Mouse (Mus musculus): ENCODE measurements around the gene Ptpre. TPM values are rescaled to one million over a fixed set of nuclear protein-coding genes. Genes with fewer than 3 reads are reported as not detected.
"Not testable (repeated sequence)": the region's sequence is repeated elsewhere in the genome, so short reads cannot be mapped to it uniquely, and the experiment has no call there.

Ptpre gene
- total and polyA plus RNA-seq, 3 experiments, result 2.3 to 6.9 (median 3.7) TPM

DNA sequence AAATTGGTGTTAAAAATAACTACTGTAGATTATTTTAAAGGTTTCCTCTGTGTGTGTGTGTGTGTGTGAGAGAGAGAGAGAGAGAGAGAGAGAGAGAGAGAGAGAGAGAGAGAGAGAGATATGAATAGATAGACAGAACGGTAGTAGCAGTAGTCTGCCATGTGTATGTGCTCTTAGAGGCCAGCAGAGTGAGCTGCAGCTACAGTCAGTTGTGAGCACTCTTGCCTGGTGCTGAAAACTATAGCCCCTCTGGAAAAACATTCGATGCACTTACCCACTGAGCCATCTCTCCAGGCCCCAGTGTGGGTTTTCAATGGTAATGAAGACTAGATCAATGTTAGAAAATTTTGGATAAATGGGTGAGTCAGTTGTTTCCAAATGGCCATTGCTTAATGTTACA, 37.9 kb upstream of the Ptpre start:
- no peaks in the 10 kb centered on the region for H3K27me3 ChIP-seq (replicated peaks)
- no peak overlapping the region for H3K4me2 ChIP-seq (ENCODE audit: insufficient read depth, low read depth, poor library complexity, severe bottlenecking)
- no peak overlapping the region for H3K4me3 ChIP-seq (replicated peaks in 1 of 3; ENCODE audit: low read depth in 2 of 3, low read length in 2 of 3, poor library complexity in 1 of 3)
- no peaks in the 10 kb centered on the region for H3K4me1 ChIP-seq (ENCODE audit: control insufficient read depth in 1 of 2, insufficient read depth in 2 of 2)
- no peak overlapping the region for H3K9ac ChIP-seq (ENCODE audit: insufficient read depth, low read depth)
- no peaks in the 10 kb centered on the region for H3K9me3 ChIP-seq (replicated peaks; ENCODE audit: low read length)
- H3K79me2 ChIP-seq (replicated peaks; ENCODE audit: control insufficient read depth, extremely low read depth, insufficient read depth, poor library complexity, severe bottlenecking), result no peaks in the 10 kb centered on the region
- no peaks in the 10 kb centered on the region for H3K36me3 ChIP-seq (replicated peaks in 1 of 2; ENCODE audit: control insufficient read depth in 1 of 2, insufficient read depth in 1 of 2, low read length in 1 of 2)
- in situ Hi-C loops (cut with MboI; ENCODE audit: low pct_ligation_motif_present, low pct_unique_long_range_greater_than_20kb, low sequenced_read_pairs), result loop anchor here (10.0 to 25.0 kb wide), 3 partner anchors 165 to 1637 kb away; no protein-coding TSS in a partner anchor
- peak; percentile 47 for DNase-seq (ENCODE audit: extremely low read depth)
- no peak overlapping the region for H3K27ac ChIP-seq (ENCODE audit: insufficient read depth, low read depth)
- TF ChIP-seq CTCF (conservative IDR thresholded peaks at IDR 0.05 in 1 of 2, IDR thresholded peaks at IDR 0.05 in 1 of 2; ENCODE audit: low read depth in 2 of 2, low read length in 2 of 2), result peak; percentile 17 to 81; a peak in 2 of 4 replicates
- peak; percentile 87 for TF ChIP-seq ZC3H11A (IDR thresholded peaks at IDR 0.05; ENCODE audit: low read depth, low read length)
- TF ChIP-seq RAD21 (IDR thresholded peaks at IDR 0.05; ENCODE audit: low read depth, low read length), result peak; percentile 83
- no peak for TF ChIP-seq CHD2 (IDR thresholded peaks at IDR 0.05; ENCODE audit: low read length)
- TF ChIP-seq KAT2A (IDR thresholded peaks at IDR 0.05; ENCODE audit: insufficient replicate concordance, low read length), result no peak
- TF ChIP-seq SMC3 (IDR thresholded peaks at IDR 0.05; ENCODE audit: low read depth, low read length), result peak; percentile 94
- dilution Hi-C loops (cut with MboI; ENCODE audit: extremely low pct_ligation_motif_present, extremely low pct_unique_long_range_greater_than_20kb, low sequenced_read_pairs), result no loop called here

- H3K4me3 ChIP-seq (replicated peaks in 1 of 3; ENCODE audit: low read depth in 2 of 3, low read length in 2 of 3, poor library complexity in 1 of 3); H3K9me3 ChIP-seq (replicated peaks; ENCODE audit: low read length); DNase-seq (ENCODE audit: extremely low read depth); H3K4me2 ChIP-seq (ENCODE audit: insufficient read depth, low read depth, poor library complexity, severe bottlenecking); dilution Hi-C loops (cut with MboI; ENCODE audit: extremely low pct_ligation_motif_present, extremely low pct_unique_long_range_greater_than_20kb, low sequenced_read_pairs); H3K36me3 ChIP-seq (replicated peaks in 1 of 2; ENCODE audit: control insufficient read depth in 1 of 2, insufficient read depth in 1 of 2, low read length in 1 of 2); H3K27me3 ChIP-seq (replicated peaks); H3K79me2 ChIP-seq (replicated peaks; ENCODE audit: control insufficient read depth, extremely low read depth, insufficient read depth, poor library complexity, severe bottlenecking); H3K27ac ChIP-seq (ENCODE audit: insufficient read depth, low read depth); H3K9ac ChIP-seq (ENCODE audit: insufficient read depth, low read depth): not testable (repeated sequence)
- H3K4me1 ChIP-seq (ENCODE audit: control insufficient read depth in 1 of 2, insufficient read depth in 2 of 2), result peaks cover 6 to 30% of the 10 kb centered on the region in 2 experiments; a peak in 3 of 4 replicates
- in situ Hi-C loops (cut with MboI; ENCODE audit: low pct_ligation_motif_present, low pct_unique_long_range_greater_than_20kb, low sequenced_read_pairs), result loop anchor here (10.0 kb wide), 1 partner anchor 88 kb away; no protein-coding TSS in a partner anchor
These were observed 30.8 kb upstream of the Ptpre start for GRCm38 (mm10) chr7:135506506-135506905.

DNA sequence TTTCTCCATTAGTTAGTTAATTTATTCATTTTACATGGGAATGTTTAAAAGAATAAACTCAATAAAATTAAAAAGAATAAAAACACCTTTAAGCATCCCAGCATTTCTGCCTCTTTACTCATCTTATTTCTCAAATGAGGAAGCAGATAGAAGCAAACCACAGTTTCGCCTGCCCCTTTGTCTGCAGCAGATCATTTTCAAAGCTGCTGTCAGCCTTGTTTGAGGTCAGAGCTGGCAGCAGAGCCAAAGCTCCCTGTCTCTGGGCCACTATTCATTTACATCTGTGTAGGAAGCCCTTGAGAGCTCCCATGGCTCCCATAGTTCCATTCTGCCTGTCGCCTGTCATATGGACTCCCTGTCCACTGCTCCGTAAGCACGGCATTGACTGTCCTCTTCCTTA, 28.7 kb upstream of the Ptpre start:
- H3K4me2 ChIP-seq (ENCODE audit: insufficient read depth, low read depth, poor library complexity, severe bottlenecking), result no peak overlapping the region
- no peaks in the 10 kb centered on the region for H3K79me2 ChIP-seq (replicated peaks; ENCODE audit: control insufficient read depth, extremely low read depth, insufficient read depth, poor library complexity, severe bottlenecking)
- no peaks in the 10 kb centered on the region for H3K36me3 ChIP-seq (replicated peaks in 1 of 2; ENCODE audit: control insufficient read depth in 1 of 2, insufficient read depth in 1 of 2, low read length in 1 of 2)
- H3K4me1 ChIP-seq (ENCODE audit: control insufficient read depth in 1 of 2, insufficient read depth in 2 of 2), result peaks cover 6 to 34% of the 10 kb centered on the region in 2 experiments; a peak in 3 of 4 replicates
- H3K9me3 ChIP-seq (replicated peaks; ENCODE audit: low read length), result peaks cover 3% of the 10 kb centered on the region
- H3K9ac ChIP-seq (ENCODE audit: insufficient read depth, low read depth), result no peak overlapping the region
- dilution Hi-C loops (cut with MboI; ENCODE audit: extremely low pct_ligation_motif_present, extremely low pct_unique_long_range_greater_than_20kb, low sequenced_read_pairs), result no loop called here
- in situ Hi-C loops (cut with MboI; ENCODE audit: low pct_ligation_motif_present, low pct_unique_long_range_greater_than_20kb, low sequenced_read_pairs), result loop anchor here (10.0 kb wide), 1 partner anchor 86 kb away; no protein-coding TSS in a partner anchor
- peak; percentile 53 for DNase-seq (ENCODE audit: extremely low read depth)
- no peak overlapping the region for H3K4me3 ChIP-seq (replicated peaks in 1 of 3; ENCODE audit: low read depth in 2 of 3, low read length in 2 of 3, poor library complexity in 1 of 3)
- no peak overlapping the region for H3K27ac ChIP-seq (ENCODE audit: insufficient read depth, low read depth)
- no peak for TF ChIP-seq TCF12 (IDR thresholded peaks at IDR 0.05; ENCODE audit: low read depth, low read length)
- TF ChIP-seq EP300 (IDR thresholded peaks at IDR 0.05; ENCODE audit: low read length), result no peak
- no peak for TF ChIP-seq ZC3H11A (IDR thresholded peaks at IDR 0.05; ENCODE audit: low read depth, low read length)
- no peak for TF ChIP-seq IRF4 (IDR thresholded peaks at IDR 0.05; ENCODE audit: low read depth, low read length)
- no peak for TF ChIP-seq ETS1 (conservative IDR thresholded peaks at IDR 0.05; ENCODE audit: low read depth, low read length)
- no peak for TF ChIP-seq RCOR1 (conservative IDR thresholded peaks at IDR 0.05; ENCODE audit: low read depth, low read length)
- no peak for TF ChIP-seq MXI1 (IDR thresholded peaks at IDR 0.05; ENCODE audit: low read depth, low read length)
- TF ChIP-seq POLR2A (IDR thresholded peaks at IDR 0.05; ENCODE audit: low read depth, low read length), result no peak
- no peak for TF ChIP-seq JUND (conservative IDR thresholded peaks at IDR 0.05; ENCODE audit: low read depth, low read length)
- TF ChIP-seq USF2 (conservative IDR thresholded peaks at IDR 0.05; ENCODE audit: low read depth, low read length), result no peak
- no peak for TF ChIP-seq GABPA (IDR thresholded peaks at IDR 0.05; ENCODE audit: insufficient replicate concordance, low read depth, low read length)
- TF ChIP-seq JUN (IDR thresholded peaks at IDR 0.05; ENCODE audit: insufficient read depth, low read depth, low read length), result no peak
- no peak for TF ChIP-seq CHD2 (IDR thresholded peaks at IDR 0.05; ENCODE audit: low read length)
- no peak for TF ChIP-seq NRF1 (IDR thresholded peaks at IDR 0.05; ENCODE audit: low read depth, low read length)
- no peak for TF ChIP-seq USF1 (IDR thresholded peaks at IDR 0.05; ENCODE audit: low read depth, low read length)
- no peak for TF ChIP-seq ELF1 (IDR thresholded peaks at IDR 0.05; ENCODE audit: low read depth, low read length)
- H3K27me3 ChIP-seq (replicated peaks), result no peaks in the 10 kb centered on the region
